Mouse (Mus musculus): ENCODE results near the gene Upk3b. TPM values are rescaled to one million over a fixed set of nuclear protein-coding genes. Genes with fewer than 3 reads are reported as not detected.

Gene Upk3b
- total RNA-seq (2021) = 10 to 100 TPM; 14.2 to 15.0 TPM
- long read RNA-seq, experiment 1, transcript Upk3b-201 (6 exons, 3,530 nt) = major isoform, 6 of 7 reads
- long read RNA-seq, experiment 1, partial matches to known transcripts = 1 of 7 reads
- long read RNA-seq, experiment 1, other reads (novel, unspliced or antisense) = 0 of 7 reads
- long read RNA-seq, experiment 2, transcript Upk3b-201 (6 exons, 3,530 nt) = major isoform, 16 of 20 reads
- long read RNA-seq, experiment 2, partial matches to known transcripts = 1 of 20 reads
- long read RNA-seq, experiment 2, other reads (novel, unspliced or antisense) = 3 of 20 reads

DNA sequence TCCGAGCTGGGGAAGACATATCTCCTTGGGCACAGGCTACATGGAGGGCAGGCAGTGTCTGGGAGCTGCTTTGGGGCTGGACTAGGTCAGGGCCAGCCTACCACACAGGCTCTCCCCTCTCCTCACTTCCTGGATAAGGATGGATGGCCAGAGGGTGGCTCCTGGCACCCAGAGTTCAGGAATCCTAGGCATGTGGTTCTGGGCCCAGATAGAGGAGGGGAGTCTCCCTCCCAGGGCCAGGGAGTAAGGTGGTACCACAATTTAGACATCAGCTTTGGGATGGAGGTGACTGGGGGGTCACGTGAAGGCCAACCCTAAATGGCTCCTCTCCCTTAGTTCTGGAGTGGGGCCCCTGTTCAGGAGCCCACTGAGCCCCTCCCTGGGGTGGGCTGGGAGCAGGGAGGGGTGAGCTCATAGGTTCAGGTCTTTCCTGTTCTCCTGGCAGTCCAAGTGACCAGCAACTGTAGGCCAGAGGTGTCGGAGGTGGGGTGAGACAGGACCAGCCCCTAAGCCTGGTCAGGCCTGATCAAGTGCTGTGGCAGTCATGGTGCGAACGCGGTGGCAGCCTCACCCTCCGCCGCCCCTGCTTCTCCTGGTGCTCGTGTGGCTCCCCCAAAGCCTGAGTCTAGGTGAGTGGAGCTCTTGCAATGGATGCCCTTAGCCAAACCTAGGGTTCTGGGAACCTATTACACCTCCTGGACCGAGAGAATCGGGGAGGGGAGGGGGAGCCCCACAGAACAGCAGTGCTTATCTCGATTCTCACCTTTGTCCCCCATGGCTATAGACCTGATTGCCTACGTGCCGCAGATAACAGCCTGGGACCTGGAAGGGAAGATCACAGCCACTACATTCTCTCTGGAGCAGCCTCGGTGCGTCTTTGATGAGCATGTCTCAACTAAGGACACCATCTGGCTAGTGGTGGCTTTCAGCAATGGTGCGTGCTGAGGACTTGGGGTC, at the start of gene Upk3b:
Gene Upk3b (plus strand): TSS at position 239 of the 957 bp plus-strand sequence.
- no peak for DNase-seq (ENCODE audit: low spot score in 2 of 2)

DNA sequence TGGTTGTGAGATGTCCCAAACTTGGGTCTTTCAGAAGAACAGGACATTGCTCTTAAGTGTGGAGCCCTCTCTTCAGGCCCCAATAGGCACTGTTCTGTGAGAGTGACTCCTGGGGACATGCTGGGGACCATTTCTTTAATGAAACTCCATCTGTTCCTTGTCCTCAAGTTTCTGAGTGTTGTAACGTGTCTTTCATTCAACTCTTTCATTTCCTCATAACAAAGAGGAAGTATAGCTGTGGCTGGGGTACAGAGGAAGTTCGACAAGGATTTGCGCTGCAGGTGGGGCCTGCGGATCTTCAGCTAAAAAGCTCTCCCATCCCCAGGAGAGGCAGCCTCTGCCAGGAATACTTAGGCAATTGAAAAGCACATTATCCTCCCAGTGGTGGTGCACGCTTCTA, 47.7 kb upstream of the Upk3b start:
- DNase-seq (ENCODE audit: low spot score in 2 of 2) = no peak

DNA sequence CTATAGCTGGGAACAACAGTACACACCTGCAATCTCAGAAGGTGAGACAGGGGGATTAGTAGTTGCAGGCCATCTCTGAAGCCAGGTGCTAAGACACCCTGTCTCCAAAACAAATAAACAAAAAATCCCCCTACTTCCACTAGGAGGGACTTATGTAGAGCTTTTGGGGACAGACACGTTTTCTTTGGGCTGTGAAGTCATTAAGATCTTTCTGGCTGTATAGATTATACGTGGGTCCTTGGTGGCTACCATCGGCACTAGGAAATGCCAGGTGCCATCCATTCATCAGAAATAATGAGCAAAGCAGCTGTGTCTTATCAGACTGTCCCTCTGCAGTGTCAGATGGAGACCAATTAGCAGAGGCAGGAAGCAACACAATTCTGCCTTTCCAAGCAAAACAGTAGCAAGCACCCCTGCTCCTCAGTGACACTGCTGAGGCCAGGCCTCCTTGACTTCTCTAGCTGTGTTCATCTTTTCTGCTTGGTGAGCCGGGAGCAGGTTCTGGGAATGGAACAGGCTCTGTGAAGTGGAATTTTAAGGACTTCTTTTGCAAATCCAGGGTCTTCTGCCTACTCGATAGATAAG, 44.8 kb upstream of the Upk3b start:
- no peak for DNase-seq (ENCODE audit: low spot score in 2 of 2)

DNA sequence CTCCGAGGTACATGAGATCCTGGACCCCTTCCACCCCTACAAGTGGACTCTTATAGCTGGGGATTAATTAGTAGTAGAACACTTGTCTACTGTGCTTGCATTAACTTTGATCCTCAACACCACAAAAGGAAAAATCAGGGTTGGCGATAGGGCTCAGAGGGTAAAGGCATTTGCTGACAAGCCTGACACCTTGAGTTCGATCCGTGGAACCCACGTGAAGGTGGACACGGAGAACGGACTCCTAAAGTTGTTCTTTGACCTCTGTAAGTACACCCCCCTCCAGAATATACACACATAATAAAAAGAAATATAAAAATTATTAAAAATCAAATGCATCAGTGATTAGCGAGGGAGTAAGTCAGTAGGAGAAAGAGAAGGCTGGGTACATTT, 44.0 kb upstream of the Upk3b start:
- no peak for DNase-seq (ENCODE audit: low spot score in 2 of 2)

DNA sequence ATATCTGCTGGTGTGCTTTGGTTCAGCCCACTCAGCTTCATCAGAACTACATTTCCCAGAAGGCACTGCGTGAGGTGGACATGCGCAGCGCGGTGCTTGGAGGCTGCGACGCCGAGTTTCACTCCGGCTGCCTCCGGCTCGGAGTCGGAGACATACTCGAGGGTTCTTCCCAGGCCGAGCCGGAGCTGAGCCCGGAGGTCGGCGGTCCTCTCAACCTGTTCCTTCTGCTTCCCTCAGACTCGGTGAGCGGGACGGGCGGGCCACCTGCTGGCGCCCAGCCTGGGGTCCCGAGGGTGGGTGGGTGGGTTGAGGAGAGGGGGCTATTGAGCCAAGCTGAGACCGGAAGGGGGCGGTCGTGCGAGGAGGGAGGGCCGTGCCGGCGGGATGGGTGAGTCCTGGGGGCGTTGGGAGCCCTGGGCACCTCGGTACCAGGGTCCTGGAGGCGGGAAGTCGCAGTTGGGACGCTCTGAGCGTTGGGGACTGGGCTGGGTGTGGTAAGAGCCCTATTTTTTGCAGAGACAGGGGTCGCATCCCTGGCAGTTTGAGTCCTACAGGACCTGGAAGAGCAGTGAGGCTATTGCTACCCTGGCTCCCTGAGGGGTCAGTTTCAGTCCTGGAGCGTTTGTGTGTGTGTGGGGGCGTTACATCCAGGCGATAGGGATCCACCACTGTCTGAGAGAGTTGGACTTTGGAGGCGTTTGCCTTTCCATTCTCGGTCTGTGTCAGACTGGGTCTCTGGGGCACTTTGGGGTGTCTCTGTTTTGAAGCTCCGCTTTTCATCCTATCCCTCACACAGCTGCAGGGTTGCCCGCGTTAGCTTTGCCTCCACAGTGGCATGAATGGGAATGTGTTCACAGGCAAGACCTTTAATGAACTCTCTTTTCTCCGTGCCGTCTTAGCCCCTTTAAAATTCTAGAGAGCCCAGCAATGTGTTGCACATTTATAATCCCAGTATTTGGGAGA, 43.3 kb upstream of the Upk3b start, which contains the start of gene Dtx2:
Gene Dtx2 (plus strand): TSS at position 76 of the 963 bp plus-strand sequence.
- DNase-seq (ENCODE audit: low spot score in 2 of 2) = peak; percentile 70 to 72

DNA sequence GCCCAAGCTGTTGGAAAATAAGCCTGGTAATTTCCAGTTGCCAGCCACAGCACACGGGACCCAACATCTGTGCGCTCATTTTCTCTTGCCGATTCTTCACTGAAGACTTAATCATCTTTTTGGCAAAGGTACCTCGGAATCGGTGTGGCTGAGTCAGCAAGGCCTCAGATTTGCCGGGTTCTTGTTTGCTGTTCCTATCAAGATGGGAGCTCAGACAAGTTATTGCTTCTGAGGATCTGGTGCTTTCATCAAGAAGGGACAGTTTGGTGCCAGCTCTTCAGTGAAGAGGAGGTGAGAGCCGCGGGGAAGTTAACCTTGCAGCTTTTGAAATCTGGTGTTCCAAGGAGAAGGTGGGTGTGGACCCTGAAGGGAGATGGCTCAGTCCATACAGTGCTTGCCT, 42.1 kb upstream of the Upk3b start:
- no peak for DNase-seq (ENCODE audit: low spot score in 2 of 2)

DNA sequence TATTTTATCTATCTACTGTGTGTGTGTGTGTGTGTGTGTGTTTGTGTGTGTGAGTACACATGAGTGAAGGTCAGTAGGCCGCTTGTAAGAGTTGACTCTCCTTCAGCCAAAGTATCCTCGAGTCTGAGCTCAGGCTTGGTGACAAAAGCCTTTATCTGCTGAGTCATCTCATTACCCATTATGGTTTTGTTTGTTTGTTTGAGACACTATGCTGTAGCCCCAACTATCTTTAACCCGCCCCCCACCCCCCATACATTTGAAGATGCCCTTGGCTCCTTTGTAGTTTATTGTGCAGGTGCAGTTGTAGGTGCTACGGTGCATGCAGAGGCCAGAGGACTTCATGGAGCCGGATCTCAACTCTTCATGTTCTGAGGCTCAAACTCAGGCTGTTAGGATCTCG, 37.1 kb upstream of the Upk3b start:
- DNase-seq (ENCODE audit: low spot score in 2 of 2) = no peak

DNA sequence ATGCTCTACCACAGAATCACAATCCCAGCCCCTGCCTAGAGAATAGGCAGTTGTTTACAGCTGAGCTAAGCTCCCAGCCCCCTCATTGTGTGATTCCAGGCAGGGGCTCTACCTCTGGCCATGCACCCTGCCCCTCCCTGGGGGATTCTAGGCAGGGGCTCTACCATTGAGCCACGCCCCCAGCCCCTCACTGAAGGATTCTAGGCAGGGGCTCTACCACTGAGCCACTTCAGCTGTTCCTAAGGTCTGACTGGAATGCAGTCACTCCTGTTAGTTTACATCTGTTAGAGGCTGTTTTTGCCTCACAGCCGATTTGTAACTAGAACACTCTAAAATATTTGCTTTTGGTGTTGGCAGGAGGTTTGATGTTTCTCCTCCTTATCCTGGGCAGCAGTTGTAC, 36.0 kb upstream of the Upk3b start:
- no peak for DNase-seq (ENCODE audit: low spot score in 2 of 2)

DNA sequence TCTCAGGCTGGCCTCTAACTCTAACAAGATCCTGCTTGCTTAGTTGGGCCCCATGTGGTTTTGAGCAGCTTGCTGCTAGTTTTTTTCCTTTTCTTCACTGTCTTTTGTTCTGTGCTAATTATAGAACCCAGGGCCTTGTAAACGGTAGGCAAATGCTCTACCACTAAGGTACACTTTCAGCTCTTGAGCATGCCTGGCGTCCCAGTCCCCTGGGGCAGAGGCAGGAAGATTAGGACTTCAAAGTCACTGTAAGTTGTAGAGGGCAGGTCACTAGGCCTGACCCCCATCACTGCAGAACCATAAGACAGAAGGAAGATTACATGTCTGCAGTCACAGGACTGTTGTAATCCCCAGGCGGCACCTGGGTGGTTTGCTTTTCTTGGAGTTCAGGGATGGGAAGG, 35.5 kb upstream of the Upk3b start:
- DNase-seq (ENCODE audit: low spot score in 2 of 2) = no peak

DNA sequence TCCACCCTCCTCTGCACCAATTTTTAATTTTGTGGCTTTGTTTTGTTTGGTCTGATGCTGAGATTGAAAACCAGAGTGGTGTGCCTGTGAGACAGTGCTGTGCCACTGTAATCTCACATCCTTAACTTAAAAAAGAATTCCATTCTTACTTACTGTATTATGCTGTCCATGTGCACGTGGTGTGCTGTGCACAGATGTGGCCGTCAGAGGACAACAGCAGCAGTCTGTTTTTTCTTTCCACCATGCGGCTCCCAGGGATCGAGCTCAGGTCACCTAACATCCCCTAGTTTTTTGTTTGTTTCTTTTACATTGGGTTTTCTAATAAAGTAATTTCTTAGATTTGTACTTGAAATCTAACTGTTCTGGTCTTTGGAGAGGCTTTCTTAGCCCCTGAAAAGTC, 33.8 kb upstream of the Upk3b start:
- no peak for DNase-seq (ENCODE audit: low spot score in 2 of 2)

DNA sequence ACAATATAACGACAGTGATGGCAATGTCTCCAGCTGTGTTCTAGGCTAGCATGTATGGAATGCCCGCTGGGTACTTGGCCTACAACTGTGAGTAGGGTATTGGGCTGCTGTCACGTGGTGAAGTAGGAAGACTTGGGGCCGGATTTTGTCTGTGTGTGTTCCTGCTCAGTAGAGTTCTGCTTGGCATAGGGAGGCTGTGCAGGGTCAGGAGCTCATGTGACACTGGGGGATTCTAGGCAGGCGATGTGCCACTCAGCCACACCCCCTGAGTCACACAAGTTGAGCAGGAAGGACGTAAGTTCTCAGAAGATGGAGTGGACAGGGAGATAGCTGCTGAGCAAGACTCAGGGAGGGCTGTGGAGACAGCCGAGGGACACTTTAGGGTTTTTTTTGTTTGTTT, 30.6 kb upstream of the Upk3b start:
- no peak for DNase-seq (ENCODE audit: low spot score in 2 of 2)

DNA sequence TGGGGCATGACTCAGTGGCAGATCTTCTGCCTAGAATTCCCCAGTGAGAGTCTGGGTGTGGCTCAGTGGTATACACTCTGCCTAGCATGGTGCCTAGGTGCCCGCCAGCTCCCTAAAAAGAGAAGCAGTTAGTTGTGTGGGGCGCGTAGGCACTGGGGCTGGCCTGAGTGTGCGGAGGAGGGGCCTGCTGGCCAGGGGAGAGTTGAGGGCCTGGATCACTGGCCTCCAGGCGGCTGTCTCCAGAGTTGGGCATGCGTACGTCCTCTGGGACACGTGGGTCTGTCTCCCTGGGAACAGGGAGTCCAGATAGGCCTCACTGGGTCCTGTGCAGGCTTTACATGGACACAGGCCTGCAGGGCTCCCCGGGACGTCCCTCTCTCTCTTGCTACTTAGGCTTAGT, 23.4 kb upstream of the Upk3b start:
- DNase-seq (ENCODE audit: low spot score in 2 of 2) = no peak

DNA sequence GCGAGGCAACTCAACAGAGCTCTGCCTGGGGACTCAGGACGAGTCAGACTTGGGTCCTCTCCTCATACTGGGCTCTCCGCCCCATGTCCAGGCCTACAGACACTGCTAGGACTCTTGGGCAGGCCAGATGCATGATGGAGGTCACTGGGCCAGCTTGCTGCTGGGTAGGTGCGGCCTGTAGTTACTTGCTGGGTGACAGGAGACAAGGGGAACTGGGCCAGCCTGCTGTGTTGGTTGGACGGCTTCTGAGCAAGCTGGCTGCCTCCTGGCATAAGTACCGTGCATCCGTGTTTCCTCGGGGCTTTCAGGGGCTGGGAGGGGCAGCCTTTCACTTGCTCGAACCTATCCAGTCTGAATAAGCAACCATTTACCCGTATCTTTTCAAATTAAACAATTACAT, 22.7 kb upstream of the Upk3b start:
- DNase-seq (ENCODE audit: low spot score in 2 of 2) = no peak

DNA sequence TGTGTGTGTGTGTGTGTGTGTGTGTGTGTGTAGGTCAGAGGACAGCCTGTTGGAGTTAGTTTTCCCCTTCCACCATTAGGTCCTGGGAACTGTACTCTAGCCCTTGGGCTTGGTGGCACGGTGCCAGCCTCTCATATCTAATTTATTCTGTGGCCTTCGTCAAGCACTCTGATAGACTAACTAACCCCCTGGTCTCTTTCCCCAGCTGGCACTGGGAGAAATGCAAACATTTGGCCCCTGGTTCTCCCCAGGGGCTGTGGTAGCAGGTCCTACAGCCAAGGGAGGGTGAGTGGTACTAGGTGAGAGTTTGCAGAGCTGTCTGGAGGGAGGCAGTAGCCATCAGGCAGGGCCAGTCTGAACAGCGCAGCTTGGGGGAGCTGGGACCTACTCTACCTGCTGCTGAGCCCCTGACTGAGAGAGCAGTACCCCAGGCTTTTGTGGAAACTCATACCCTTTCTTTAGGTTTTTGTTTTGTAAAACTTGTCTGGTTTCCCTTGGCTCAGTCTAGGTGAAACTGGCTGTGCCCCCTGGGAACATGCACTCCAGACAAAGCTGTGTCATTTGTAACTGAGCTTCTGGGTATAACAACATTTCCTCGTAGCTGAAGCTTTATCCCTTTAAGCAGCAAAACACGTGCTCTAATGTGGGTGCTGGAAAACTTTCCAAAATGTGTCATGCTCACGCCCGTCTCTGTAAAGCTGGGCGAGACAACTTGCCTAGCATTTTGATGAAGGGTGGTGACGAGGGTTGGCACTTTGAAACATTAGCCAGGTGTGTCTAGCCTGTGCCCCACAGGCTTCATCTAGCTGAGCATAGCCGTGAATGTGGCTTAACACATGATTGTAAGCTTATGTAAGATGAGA, 22.1 kb upstream of the Upk3b start:
- peak in 1 of 2 experiments; percentile 25 for DNase-seq (ENCODE audit: low spot score in 2 of 2)

DNA sequence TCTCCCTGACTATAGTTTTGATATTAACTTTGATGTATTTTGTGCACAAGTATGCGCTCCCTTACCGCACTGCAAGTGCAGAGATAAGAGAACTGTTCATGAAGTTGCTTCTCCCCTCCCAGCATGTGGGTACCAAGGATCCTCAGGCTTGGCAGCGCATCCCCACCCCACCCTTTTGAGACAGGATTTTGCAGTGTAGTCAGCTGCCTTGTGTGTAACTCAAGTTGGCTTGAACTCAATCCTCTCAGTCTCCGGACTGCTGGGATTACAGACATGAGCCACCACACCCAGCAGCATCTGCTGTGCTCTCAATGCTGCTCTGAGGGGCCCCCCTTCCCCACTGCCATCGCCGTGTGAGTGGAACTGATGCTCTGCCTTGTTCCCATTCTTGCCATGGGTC, 21.0 kb upstream of the Upk3b start:
- no peak for DNase-seq (ENCODE audit: low spot score in 2 of 2)

DNA sequence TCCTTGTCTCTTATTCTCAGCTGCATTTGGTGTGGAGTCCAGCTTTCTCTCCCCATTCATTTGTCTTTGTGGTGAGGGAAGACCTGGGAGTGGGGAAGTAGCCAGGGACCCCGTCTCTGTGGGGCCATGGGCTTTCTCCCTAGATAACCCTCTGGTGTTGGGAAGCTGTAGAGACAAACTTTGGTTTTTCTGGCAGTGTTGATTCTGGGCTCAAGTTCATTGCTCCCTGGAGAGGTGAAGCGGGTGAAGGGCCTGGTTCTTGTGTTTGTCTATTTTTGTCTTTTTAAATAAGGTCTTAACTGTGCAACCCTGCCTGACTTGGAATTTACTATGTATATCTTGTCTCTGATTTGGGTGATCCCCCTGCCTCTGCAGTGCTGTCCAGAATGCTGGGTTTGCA, 19.6 kb upstream of the Upk3b start:
- DNase-seq (ENCODE audit: low spot score in 2 of 2) = no peak

DNA sequence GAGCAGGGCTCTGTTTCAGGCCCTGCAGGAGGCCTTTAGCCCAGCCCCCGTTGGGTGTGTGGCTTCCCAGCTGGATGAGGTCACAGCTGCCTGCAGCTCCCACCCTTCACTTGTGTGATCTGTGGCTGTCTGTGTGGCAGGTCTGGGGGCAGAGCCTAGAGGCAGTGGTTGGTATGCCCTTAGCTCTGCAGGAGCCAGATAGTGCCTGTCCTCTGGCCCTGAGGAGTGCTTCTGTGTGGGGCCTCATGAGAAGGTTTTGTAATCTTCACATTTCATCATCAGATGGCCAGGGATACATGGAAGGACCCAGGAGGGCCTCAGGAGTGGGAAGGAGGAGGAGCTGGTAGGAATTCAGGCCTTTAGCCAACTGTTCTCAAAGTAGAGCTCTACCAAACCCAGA, 18.4 kb upstream of the Upk3b start:
- DNase-seq (ENCODE audit: low spot score in 2 of 2) = no peak

DNA sequence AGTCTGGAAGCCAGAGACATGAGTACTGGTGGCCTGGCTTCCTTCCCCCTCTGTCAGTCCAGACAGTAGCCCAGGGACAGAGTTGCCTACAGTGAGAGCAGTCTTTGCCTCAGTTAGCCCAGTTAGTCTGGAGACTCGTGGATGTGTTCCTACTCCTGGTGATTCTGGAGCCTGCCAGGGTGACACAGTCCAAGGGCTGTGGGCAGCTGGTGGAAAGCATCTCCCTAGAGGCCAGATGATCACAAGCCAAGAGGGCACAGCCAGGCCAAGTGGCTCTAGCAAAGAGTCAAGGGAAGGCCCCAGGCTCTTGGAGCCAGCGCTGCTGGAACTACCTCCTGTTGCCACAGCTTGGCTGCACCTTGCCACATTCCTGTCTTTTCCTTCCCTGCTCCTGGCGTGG, 12.6 kb upstream of the Upk3b start:
- no peak for DNase-seq (ENCODE audit: low spot score in 2 of 2)

DNA sequence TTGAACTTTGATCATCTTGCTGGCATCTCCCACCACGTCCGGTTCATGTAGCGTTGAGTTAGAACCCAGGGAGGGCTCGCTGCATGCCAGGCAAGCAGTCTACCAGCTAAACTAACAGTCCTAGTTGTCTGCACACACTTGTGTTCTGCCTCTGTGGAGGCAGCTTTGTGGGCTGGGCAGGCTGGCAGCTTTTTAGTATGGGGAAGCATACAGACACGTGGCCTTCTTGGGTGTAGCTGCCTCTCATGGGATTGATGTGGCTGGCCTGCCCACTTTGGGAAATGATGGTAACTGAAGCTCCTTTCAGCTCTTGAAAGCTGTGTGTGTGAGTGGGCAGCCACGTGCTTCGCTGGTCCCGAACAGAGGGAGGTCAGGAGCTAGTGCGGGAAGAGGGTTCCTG, 11.4 kb upstream of the Upk3b start:
- DNase-seq (ENCODE audit: low spot score in 2 of 2) = no peak
